Mouse (Mus musculus) left cerebral cortex, adult 18-20 months (tissue): ENCODE measurements around the gene Cygb. TPM values are rescaled to one million over a fixed set of nuclear protein-coding genes. Genes with fewer than 3 reads are reported as not detected.
"Not testable (repeated sequence)": the region's sequence is repeated elsewhere in the genome, so short reads cannot be mapped to it uniquely, and the experiment has no call there.

Source experiments
- DNase-seq, 2 experiments: peaks; one replicate each; pipeline ENCODE4 v3.0.0; 2021 to 2022; ENCODE audit warnings: low spot score in 2 of 2, mixed read lengths in 1 of 2
- total RNA-seq, 2 experiments: library from RNA; stranded (reverse); gene quantifications; 2 replicates each; pipeline ENCODE4 v1.2.3; 2021

The Cygb gene
- total RNA-seq, 2 experiments from 2014 or later, result 48.6 to 55.9 TPM

DNA sequence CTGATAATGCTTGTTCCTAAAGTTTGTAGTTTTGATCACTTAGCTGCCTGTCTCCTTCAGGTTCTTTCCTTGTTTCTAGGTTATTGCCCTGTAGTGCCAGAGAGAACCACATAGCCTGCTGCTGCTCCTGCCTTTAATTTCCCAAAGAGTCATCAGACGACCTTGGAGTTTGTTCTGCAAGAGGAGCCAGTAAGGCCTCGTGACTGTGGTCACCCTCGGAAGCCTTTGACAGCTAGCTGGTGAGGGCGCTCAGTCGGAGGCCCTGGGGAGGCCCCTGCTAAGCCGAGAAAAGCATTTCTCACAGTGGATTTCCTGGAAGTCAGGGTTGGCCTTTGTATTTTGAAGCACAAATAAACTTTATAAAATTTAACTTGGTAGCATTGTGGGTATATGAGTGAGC is 21.3 kb upstream of the Cygb start:
- not testable (repeated sequence) for DNase-seq

DNA sequence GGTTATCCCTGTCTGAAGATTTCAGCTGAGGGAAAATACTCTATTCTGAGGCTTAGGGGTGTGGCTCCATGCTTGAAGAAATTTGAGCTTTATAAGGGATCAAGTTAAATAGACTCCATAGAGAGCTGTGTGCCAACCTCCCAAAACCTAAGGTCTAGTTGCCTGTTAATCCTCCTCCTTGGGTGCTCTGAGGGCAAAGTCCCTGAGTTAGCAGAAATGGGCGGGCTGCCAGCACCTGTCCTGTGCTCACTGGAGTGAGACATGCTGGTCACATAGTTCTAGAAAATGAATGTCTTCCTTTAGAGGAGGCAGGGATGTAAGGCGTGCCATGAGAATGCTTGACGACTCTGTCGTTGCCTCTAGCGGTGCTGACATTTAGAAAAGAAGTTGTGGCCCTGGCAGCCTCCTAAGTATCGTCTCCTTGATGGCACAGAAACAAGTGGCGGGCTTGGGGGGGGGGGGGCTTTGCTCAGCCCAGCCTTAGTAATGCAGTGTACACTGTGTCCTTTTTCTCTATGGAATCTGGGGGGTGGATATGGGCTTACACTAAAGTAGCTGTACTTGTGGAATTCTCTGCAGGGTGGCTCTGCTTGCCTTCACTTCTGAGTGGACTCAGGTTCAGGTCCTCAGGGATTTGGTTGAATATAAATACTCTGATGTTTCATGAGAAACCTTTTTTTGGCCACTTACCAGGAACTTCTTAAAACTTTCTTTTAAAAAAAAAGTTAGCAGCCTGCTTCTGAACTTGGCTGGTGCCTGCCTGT is 20.7 kb upstream of the Cygb start:
- DNase-seq, result no peak

DNA sequence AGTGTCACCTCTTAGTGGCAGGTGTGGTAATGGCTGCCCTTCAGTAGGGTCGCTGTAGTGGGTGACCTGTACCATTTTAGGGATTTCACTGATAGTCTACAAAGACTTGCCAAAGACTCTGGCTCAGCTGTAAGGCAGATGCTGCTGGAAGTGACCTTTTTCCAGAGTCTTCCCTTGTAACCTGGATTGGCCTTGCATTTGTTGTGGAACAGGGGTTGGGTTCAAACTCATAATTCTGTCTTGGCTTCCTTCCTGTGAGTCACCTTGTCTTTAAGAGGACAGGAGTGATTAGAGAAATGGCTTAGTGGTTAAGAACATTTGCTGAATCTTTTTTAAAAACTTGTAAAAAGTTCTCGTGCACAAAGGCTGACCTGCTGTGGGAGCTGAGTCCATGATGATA is 19.3 kb upstream of the Cygb start:
- no peak for DNase-seq

DNA sequence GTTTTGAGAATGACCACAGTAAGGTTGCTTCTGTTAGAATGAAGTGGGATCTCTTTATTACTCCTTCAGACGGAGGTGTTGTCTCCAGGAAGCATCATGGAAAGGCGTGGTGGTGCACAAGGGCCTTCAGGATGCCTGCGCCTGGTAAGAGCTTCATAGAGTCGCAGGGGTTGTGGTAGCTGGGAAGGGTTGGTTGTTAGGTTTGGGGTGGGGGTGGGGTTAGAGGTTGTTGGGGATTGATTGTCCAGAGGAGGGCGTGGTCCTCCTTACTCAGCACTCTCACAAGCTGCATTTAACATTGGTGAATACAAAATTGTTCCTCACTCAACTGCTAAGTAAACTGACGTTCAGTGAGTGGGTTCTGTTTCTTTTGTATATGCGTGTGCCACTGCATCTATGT is 18.5 kb upstream of the Cygb start:
- DNase-seq, result no peak

DNA sequence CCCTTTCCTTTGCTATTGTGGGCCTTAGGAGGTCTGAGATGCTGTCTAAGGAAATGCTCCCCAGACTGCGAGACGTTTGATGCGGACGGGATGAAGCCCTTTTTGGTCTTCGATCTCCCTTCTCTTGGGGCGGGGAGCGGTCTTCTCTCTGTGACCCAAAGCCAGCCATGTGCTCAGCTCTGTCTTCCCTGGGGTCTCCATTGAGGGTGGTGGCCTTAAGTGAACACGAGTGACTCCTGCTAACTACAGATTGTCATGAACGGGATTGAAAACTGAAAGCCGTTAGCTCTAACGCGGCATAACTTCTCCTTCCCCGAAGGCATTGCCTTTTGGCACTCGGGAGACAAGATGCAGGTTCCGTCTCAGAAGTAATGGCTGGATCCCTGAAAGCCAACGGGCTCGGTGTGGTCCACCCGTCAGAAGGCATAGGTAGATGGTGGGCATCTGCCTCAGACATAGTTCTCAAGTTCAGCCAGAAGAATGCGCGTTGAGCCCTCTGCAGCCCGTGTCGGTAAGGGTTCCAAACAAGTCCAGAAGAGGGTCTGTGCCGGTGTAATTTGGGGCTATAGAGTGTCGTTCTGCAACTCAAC is 17.8 kb upstream of the Cygb start:
- no peak for DNase-seq

DNA sequence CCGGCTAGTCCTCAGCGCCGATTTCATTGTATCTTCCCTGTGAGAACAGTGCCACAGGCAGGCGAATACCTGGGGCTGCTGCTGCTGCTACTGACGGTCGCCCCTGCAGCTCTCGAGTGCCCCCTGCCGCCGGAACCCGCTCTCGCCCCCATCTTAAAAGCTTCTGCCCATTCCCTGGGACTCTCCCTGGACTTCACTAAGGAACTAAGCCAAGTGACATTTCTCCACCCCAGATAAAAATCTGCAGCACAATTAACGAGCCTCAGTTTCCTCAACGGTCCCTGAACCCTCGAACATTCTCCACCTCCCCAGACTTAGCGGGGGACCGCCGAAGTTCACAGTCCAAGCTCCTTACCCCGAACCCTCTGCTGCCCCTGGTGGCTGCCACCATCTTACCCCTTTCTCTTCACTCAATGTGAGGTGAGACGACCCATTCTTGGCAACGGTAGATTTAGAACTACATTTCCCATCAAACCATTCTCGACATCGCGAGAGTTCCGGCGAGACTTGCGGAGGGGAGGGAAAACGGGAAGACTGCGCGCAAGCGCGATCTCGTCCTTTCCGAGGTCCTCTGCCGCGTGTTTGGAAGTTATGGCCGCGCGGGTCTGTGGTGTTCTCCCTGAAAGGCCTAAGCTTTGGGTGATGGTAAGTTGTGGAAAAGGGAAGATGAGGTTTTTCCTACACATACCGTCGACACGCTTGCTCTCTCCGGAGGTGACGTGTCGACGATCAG is 17.2 kb upstream of the Cygb start:
- DNase-seq, result peak; percentile 97 to 99

DNA sequence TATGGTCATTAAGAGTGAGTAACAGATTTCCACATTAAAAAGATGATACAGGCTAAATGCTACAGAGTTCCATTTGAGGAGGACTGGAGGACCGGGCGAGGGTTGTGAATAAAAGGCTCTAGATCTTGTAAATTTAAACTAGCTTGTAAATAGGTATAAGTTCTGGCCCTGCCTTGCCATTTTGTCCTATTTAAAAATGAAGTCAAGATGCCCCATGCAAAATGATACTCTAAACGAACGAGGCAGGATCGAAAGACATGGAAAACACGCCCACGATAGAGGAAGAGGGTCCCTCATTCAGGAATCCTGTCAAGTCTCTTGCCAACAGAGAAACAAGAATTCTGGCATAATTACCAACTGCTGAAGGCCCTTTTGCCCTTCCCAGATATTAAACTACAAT is 16.3 kb upstream of the Cygb start:
- no peak for DNase-seq

DNA sequence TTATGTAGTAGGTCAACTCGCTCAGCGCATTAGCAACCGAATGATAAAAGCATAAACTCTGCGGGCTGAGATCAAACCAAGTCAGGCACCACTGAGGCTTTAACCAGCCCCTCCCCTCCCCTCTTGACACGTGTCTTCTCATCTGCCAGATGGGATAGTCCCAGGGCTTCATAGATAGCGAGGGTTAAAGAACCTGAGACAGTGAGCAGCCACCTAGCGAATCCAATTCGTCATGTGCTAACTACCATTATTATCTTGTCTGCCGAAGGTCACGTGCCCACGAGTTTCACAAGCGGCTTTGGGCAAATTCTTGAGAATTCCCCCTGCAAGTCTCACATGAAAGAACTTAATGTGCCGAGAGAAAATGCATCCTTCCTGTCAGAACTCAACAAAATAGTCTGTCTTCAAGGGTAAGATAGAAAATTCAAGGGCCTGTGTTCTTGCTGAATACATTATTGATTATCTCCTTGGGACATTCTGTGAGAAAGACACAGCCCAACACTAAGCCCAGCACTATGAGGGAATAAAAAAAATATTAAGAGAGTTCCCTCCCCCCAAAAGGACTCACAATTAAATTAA is 15.8 kb upstream of the Cygb start:
- no peak for DNase-seq

DNA sequence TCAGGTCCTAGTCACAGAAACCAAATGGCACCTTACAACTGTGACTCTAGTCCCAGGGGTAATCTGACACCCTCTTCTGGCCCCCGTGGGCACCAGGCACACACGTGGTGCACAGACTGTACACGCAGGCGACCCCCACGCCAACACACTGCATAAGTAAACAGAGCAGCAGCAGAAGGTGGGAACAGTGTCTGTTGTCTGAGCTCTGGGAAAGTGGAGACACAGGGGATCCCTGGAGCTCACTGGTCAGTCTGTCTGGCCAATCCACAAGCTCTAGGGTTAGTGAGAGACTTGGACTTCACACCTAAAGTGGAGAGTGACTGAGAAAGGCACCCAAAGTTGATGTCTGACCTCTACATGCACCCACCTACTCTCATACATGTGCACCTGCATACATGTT is 15.2 kb upstream of the Cygb start:
- no peak for DNase-seq

DNA sequence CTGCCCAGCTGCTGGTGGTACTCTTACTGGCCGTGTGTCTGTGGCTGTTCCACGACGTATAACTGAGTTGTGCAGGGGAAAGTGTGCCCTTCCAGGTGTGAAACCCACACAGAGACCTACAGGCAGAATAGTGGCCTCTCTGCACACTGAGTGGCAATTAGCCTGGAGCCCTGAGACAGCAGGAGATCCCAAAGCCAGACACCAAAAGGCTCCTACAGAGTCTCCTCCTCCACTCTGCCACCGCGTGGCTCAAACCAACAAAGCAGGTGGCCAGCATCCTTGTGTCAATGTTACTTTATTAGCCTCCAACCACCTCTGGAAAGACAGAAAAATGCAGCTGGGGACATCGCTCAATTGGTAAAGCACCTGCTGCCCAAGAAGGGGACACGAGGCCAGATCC is 14.7 kb upstream of the Cygb start:
- no peak for DNase-seq

DNA sequence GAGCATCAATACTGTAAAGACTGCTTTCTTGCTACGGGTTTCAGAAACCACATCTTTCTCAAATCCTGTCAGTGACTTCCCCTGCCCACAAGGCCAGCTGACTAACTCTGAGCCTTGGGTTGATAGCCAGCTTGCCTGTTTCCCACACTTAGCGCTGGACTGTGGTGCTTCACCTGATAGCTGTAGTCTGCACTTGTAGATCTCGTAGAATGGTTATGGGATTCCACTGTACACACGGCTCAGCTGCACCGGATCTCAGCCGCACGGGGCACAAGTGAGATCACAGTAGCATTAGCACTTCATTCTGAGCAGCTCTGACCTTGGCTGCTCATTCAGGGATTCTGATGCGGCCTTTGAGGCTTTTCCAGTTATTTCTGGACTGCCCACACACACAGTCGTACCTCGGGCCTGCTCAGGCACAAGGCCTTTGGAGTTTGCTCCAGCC is 14.3 kb upstream of the Cygb start:
- DNase-seq, result no peak

DNA sequence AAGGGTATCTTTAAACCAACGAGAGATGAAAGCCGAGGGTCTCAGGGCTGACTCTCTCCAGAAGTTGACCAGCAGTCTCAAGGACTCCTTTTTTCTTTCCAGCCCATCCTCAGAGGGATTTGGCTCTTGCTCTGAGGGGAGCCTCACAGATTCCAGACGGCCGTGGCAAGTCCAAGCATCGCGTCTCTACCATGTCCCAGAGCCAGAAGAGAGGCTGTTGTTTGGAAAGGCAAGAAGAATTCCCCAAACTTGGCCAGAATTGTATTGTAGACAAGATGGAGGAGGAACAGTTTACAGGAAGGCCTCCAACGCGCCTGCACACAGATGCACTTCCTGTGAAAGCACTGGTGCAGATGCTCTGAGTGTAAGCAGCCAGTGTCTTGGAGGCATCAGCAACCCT is 13.8 kb upstream of the Cygb start:
- no peak for DNase-seq

DNA sequence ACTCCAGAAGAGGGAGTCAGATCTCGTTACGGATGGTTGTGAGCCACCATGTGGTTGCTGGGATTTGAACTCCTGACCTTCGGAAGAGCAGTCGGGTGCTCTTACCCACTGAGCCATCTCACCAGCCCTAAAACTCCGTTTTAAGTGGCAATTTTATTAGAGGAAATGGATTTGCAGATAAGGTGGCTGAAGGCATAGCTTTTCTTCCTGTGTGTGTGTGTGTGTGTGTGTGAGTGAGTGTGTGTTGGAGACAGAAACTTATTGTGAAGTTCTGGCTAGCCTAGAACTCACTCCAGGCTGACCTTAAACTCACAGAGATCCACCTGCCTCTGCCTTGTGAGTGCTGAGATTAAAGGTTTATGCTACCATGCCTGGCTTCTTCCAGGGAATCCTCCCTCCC is 12.9 kb upstream of the Cygb start:
- not testable (repeated sequence) for DNase-seq

DNA sequence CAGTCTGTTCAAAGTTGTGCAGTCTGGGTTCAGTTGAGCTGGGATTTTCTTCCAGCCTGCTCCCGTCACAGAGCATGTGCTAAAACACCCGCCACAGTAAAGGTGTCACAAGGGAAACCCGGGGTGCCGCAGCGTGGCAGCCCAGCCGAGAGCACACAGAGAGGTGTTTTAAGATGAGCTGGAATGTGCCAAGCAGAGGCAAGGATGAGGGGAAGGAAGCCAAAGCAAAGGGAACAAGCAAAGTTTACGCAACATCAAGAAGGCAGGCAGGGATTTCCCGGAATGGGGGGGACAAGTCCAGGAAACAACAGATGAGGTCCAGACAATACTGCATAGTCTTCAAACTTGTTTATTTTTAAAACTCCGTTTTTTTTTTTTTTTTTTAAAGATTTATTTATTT is 12.5 kb upstream of the Cygb start:
- DNase-seq, result no peak

DNA sequence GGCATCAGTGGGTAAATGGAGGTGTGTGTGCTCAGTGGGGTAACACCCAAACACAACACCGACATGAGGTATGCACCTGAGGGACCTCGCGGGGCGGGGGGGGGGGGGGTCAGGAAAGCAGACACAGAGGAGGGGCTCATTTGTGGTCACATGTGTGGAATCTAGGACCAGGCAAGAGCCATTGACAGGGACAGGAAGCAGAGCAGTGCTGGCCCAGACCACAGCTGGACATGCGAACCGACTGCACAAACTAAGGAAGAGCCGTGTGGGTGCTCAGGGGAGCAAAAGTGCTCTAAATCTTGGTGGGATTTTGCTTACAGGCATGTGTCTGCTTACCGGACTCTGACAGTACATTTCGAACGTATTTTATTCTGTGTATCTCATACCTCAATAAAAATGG is 11.2 kb upstream of the Cygb start:
- no peak for DNase-seq

DNA sequence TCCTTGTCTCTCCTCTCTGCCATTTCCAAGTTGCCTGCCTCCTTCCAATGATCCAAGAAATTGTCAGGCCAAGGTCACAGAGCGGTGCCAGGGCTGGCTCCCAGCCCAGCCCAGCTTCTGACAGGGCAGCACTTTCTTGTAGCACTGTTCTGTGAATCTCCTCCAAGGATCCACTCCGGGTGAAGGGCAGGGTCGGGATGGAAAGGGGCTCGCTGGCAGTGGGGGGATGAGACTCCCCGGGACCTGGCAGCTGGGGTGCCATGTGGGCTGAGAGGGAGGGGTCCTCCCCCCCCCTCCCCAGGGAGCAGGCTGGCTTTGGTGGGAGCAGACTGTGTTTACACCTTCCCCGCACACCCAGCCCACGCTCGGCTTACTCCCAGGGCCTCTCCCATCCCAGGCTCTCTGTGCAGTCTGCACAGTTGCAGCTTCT is 7.8 kb upstream of the Cygb start:
- peak in 1 of 2 experiments; percentile 49 for DNase-seq

DNA sequence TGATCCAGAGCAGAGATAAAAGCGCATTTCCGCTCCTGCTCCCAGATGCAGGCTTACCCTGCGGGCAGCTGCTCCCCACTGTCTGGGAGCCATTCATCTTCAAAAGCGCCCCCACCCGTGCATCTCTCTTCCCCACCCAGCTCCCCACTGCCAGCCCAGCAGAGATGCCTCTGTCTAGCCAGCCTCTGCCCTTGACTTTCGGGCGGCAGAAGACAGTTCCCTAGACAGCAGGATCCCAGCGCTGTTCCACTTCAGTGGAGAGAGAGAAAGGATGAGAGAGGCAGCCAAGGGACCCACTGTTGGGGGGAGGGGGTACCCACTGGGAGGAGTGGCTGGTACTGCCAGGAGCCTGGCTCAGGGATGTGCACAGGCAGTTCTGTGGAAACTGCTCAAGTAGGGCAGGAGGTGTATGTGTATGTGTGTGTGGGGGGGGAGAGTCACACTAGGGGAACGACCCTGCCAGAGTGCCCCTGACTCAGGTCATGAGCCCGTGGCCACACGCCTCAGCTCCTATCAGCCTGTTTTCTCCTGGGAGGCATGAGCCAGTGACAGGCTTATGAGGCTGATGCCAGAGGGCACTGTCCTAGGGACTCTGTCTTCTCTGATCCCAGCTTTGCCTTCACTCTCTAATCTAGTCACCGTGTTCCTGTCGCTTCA is 7.3 kb upstream of the Cygb start:
- DNase-seq, result no peak

DNA sequence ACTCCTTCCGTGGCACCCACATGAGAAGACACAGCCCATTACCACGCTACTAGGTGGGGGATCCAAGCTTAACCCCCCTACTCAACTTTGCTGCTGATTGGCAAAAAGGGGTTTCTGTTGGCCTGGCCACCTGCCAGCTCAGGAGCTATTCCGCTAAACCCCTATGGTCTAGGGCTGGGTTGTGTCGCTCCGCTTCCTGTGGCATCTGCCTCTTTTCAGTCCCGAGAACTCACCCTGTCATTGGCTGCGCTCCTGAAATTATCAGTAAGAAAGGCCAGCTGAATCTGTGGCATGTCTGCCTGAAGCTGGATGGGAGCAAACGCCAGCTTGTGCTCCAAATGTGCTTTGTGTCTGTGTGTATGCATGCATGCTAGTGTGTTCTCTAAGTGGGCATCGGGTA is 6.1 kb upstream of the Cygb start:
- no peak for DNase-seq

DNA sequence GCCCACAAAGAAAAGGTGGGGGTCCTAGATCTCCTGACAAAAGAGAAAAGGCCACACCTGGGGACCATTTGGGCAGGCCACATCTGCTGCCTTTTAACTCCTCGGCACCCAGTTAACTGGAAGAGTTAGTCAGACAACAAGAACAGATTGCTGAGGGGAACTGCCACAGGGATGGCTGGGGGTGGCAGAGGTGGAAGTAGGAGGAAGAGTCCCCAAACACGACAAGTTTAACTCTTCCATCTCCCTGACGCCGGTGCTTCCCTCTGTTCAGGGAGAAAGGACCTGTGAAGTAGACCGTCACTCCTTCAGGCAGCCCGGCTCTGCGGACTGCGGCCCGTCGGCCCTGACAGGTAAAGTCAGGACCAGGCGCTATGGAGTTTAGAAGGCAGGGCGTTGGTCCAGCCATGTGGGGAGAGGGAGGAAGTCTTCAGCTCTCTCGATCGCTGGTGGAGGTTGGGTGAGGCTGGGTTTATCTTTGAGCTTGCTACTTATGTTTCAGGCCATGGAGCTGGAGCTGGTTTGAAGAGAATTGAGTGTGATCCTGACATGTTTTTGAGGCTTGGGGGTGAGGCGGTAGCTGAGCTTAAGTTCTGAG is 5.0 kb upstream of the Cygb start:
- DNase-seq, result no peak

DNA sequence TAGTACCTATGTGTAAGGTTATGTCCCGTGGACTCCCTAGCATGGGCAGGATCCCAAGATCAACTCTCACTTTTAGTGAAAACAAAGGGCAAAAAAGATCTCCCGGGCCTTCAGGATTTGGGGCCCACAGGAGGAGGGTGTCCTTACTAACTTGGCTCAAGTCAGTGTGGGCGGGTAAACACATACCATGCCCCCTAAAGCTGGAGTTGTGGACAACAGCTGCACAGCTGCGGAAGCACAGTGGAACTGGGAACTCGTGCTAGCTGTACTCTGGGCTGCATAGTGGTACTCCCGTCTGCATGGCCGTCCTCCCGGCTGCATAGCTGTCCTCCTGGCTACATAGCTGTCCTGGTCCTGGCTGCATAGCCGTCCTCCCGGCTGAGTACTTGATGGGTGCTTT is 4.1 kb upstream of the Cygb start:
- no peak for DNase-seq
